Mouse (Mus musculus) brown adipose tissue, adult 24 weeks (tissue): ENCODE measurements around the gene Myo19. TPM values are rescaled to one million over a fixed set of nuclear protein-coding genes. Genes with fewer than 3 reads are reported as not detected.
A peak's percentile ranks its signal among the peaks of the same experiment; 100 is the strongest.

Source experiments
- H3K27ac ChIP-seq: fragments of 200-500 bp; replicated peaks from 2 replicates; pipeline ENCODE4 v1.5.1; 2012; ENCODE audit warnings: low read depth, mild to moderate bottlenecking, low read length
- H3K4me1 ChIP-seq: fragments of 200-500 bp; 2 replicates; pipeline ENCODE4 v1.6.1; 2012; ENCODE audit warnings: low read length, mixed read lengths; ENCODE audit not compliant: control insufficient read depth, insufficient read depth, insufficient read length
- H3K4me3 ChIP-seq: fragments of 200-500 bp; 2 replicates; pipeline ENCODE4 v1.5.1; 2012; ENCODE audit warnings: low read depth, mild to moderate bottlenecking, low read length, moderate library complexity; ENCODE audit not compliant: insufficient read depth
- polyA plus RNA-seq: library from polyadenylated mRNA; stranded (reverse); fragments of >200 nt; gene quantifications from 2 replicates; pipeline ENCODE4 v1.2.4, GENCODE M21; 2012; ENCODE audit not compliant: missing spikeins, insufficient read depth, insufficient read length

Myo19 gene
- polyA plus RNA-seq, 1 experiment = 3.6 TPM

DNA sequence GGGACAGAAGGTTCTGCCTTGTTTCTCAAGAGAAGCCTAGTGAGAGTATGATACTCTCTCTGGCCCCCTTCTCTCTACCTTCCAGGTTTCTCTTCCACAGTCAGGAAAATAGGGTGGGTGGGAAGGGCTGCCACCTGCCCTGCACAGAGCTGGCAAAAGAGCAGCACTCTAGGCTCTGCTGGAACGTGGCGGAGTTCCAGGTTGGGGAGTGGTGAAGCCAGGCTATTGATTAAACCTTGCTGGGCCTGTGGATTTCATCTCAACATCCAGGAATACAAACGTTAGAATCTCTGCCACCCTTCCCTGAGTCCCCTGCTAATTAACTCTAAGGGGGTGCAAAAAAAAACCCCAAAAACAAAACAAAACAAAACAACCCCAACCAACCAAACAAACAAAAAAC is 68.6 kb downstream of the Myo19 start:
- no peak overlapping the region for H3K27ac ChIP-seq
- H3K4me1 ChIP-seq = peaks cover under 1% of the 10 kb centered on the region; the same call in 1 of the 2 replicates
- H3K4me3 ChIP-seq = no peak overlapping the region

DNA sequence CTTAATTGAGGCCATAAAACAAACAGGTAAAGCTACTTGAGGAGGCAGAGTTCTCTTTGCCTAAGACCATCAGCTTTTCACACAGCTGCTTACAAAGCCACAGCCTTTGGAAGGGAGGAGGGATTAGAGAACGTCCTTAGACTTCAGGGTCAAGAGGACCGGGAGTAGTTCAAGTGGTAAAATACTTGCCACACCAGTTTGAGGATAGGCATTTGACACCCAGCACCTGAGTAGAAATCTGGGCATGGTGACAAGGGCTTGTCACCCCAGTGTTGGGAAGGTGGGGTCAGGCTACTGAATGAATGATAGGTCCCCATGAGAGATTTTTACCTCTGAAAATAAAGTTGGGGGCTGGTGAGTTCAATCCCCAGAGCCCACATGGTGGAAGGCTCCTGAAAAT is 72.7 kb downstream of the Myo19 start:
- Histone ChIP-seq H3K4me3 (no peak overlapping the region), H3K27ac (no peak overlapping the region), H3K4me1 (no peaks in the 10 kb centered on the region; the same call in 1 of the 2 replicates)

DNA sequence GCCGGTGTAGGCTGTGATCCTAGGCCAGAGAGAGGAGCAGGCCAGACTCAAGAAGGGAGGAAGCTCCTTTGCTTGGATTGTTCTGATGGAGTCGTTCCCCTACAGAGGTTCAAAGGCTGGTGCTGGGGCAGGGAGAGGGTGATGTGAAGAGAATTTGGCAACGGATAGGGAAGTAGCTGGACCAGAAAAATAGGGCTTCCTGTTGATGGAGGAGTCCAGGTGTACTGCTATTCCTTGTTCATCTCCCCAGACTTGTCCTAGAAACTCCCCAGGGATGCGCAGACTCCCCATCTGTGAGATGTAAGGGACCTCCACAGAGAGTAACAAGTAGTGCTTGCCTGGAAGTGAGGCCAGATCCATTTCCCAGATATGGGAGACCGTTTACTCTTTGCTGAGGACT is 76.5 kb downstream of the Myo19 start:
- H3K4me1 ChIP-seq = peaks cover 2% of the 10 kb centered on the region; the same call in 1 of the 2 replicates
- no peak overlapping the region for H3K4me3 ChIP-seq
- H3K27ac ChIP-seq = 0 out of 2 replicates have a peak overlapping the region, but pooled peaks have one; percentile 6

DNA sequence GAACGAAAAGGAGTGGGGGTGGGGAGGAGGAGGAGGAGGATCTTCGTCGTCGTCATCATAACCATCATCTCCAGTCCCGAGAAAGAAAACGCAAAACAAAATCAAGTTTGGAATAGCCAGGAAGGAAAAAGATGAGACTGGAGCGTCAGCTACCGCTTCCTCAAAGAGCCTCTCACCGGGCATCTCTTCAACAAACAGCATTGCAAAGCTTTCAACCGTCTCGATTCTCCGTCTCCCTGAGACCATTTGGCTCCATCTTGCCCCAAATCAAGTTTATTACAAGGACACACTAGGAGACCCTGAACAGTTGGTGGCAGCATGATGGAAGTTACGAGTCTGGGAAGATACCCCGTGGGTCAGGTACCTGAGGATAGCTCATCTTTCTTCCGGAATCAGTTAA is 77.2 kb downstream of the Myo19 start:
- Histone ChIP-seq H3K4me3 (peak overlapping the region; percentile 80), H3K27ac (peak overlapping the region; percentile 15; the same call in 1 of the 2 replicates), H3K4me1 (peaks cover 2% of the 10 kb centered on the region; the same call in 1 of the 2 replicates)

DNA sequence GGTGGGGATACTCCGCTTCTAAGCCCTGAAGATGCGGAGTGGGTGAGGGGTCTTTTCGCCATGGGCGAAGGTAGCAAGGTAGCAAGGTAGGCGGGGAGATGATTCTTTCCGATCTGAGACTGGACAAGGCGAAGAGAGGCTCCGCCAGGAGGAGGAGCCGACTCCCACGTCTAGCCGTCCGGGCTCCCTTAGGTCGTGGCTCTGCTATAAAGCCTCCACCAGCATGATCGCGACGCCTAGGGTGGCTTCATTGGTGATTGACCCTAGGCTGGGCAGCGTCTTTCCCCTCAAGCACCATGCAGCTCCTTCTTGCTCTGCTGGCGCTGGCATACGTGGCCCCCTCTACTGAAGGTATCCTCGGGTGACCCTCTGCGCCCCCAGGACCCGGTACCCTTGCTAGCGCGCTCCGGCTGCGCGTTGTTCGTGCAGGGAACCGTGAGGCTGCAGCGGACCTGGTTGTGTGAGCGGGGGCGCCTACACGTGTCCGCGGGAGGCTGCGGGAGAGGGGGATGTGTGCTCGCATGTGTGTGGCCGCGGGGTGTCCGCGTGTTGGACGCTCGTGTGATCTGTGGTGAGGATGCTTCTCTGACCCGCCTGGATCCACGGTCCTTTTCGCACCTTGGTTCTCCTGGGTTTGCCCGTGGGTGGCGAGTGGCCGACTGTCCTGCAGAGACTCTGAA is 77.8 kb downstream of the Myo19 start, which contains the start of gene Car4:
TSS of gene Car4 (plus strand) at position 196 of the 680 bp plus-strand sequence.
- Histone ChIP-seq H3K4me3 (peak within 1 kb of the TSS; percentile 80), H3K27ac (peak within 1 kb of the TSS; percentile 70), H3K4me1 (peaks cover 2% of the 10 kb centered on the region; the same call in 1 of the 2 replicates)

DNA sequence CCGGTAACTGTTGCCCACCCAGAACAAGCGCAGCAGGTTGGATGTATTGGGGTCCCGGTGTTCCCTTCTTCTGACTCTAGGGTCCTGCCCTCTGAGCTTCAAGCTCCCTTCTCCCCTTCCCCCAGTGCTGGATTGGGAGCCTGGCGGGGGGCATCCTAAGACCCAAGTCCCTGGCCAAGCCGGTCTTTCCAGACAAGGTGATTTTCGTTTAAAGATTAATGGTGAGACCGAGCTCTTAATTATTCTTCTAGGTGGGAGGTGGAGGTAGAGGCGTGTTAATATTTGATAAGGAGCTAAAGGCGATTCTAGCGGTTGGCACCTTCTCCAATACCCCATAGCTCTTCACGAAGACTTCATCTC is 78.3 kb downstream of the Myo19 start:
- H3K27ac ChIP-seq = peak overlapping the region; percentile 70
- peak overlapping the region; percentile 80 for H3K4me3 ChIP-seq
- peaks cover 2% of the 10 kb centered on the region; the same call in 1 of the 2 replicates for H3K4me1 ChIP-seq

DNA sequence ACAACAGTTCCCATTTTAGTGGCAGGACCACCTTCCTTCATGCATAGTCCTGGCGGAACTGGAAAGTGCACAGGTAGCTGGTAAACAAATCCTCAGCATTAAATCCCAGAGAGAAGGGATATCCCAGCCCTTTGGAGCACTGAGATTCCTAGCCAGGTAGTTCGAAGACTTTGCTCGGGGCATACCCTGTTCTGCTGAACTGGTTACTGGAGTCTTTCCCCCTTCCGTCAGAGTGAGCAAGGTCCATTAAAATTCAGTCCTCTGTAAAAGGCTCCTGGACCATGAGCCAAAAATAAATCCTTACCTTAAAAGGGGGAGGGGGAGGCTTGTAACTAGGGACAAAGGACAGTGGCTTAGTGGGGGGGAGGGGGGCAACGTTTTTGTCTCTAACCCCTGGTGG is 79.2 kb downstream of the Myo19 start:
- H3K27ac ChIP-seq = peak overlapping the region; percentile 70
- peaks cover 2% of the 10 kb centered on the region; the same call in 1 of the 2 replicates for H3K4me1 ChIP-seq
- peak overlapping the region; percentile 80 for H3K4me3 ChIP-seq

DNA sequence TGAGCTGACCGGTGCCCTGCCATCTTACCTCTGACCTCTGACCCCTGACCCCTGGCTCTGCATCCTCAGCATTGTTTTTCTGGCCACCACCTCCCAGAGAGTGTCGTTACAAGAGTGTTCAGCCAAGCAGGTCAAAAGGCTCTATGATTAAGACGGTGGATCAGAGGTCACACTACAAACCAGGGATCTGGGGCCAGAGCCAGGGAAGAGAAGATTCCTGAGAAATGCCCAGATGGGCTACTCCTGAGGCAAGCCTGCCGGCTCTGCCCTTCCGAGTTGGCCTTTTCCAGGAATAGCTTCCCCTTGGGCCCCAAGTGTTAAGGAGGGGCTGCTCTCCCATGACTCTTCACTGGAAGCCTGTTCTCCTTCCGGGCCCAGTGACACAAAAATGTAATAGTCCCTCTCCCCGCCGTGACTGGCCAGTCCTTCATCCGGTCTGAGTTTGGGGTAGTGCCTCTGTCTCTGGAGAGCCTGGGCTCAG is 79.8 kb downstream of the Myo19 start:
- Histone ChIP-seq H3K4me1 (peaks cover 2% of the 10 kb centered on the region; the same call in 1 of the 2 replicates), H3K4me3 (peak overlapping the region; percentile 80), H3K27ac (peak overlapping the region; percentile 70)

DNA sequence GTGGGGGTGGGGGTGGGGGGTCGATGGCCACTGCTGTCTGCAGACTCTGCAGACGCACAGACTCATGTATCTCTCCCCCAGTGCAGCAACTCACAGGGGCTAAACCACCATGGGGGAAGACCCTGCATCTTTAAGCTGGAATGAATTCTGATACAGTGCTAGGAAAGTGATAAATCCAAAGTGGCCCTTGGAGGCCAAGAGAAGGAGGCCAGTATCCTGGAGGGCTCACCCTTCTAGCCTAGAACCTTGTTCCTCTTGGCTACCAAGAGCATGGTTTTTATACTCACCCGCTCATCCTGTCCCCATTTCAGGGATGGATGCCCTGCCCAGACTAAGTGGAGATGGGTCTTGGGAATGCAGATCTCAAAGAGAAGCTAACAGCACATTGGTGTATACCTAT is 80.3 kb downstream of the Myo19 start:
- H3K27ac ChIP-seq = peak overlapping the region; percentile 68
- H3K4me3 ChIP-seq = 0 out of 2 replicates have a peak overlapping the region, but pooled peaks have one; percentile 8
- peaks cover 2% of the 10 kb centered on the region for H3K4me1 ChIP-seq

DNA sequence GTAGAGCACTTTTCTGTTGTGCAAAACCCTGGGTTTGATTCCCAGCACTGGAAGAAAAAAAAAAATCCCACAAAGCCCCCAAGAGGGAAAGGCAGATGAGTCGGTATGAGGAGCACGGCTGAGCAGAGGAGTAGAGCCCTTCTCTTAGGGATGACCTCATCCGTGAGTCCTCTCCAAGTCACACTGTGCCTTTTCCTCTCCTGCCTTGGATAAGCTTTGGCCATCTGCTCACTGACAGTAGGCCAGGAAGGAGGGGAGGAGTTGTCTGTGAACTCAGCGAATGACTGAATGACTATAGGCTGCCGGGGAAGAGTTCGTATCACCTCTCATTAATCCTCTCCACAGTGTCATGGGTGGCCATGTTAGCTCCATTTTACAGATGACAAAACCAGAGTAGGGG is 80.8 kb downstream of the Myo19 start:
- Histone ChIP-seq H3K4me3 (no peak overlapping the region), H3K27ac (peak overlapping the region; percentile 39; the same call in 1 of the 2 replicates), H3K4me1 (peaks cover 2% of the 10 kb centered on the region)

Other genes with a start within 250 kb of the Myo19 start
- 6.9 and 9.6 TPM in 2 replicates for gene Mrm1, start 60.6 kb upstream of the Myo19 start, polyA plus RNA-seq
- gene Dhrs11, start 51.2 kb upstream of the Myo19 start, polyA plus RNA-seq = 18.6 and 22.3 TPM in 2 replicates
- gene Ggnbp2, start 9.3 kb upstream of the Myo19 start, polyA plus RNA-seq = 60.0 and 66.9 TPM in 2 replicates
- 3.5 and 4.7 TPM in 2 replicates for gene Pigw, start 137 bp downstream of the Myo19 start, polyA plus RNA-seq
- gene Znhit3, start 36.2 kb downstream of the Myo19 start, polyA plus RNA-seq = 18.5 and 22.0 TPM in 2 replicates
- 26.3 and 58.9 TPM in 2 replicates for gene Car4, start 77.6 kb downstream of the Myo19 start, polyA plus RNA-seq